Mouse (Mus musculus): ENCODE results near the gene Atoh8. TPM values are rescaled to one million over a fixed set of nuclear protein-coding genes. Genes with fewer than 3 reads are reported as not detected.
A peak's percentile ranks its signal among the peaks of the same experiment; 100 is the strongest.

Gene Atoh8
- polyA plus RNA-seq, 1 experiment from 2014 or later = 9.8 TPM

DNA sequence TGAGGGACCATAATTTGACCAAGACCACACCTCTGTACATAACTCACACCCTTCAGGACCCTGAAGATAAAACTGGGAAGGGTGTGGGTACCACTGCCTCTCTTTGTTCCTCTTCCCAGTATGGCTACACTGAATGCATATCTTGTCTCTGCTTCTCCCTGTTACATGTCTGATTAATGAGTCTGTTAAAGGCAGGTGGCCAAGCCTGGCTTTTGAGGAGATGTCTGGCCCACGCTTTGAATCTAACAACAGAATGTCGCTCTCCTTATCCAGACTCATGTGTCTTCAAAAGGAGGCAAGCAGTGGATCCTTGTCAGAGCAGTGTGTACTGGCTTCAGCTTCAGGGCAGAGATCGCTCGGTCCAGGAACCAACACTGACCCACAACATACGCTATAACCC is 50.8 kb downstream of the Atoh8 start:
- H3K9me3 ChIP-seq = no peaks in the 10 kb centered on the region
- no peak overlapping the region for H3K4me2 ChIP-seq

DNA sequence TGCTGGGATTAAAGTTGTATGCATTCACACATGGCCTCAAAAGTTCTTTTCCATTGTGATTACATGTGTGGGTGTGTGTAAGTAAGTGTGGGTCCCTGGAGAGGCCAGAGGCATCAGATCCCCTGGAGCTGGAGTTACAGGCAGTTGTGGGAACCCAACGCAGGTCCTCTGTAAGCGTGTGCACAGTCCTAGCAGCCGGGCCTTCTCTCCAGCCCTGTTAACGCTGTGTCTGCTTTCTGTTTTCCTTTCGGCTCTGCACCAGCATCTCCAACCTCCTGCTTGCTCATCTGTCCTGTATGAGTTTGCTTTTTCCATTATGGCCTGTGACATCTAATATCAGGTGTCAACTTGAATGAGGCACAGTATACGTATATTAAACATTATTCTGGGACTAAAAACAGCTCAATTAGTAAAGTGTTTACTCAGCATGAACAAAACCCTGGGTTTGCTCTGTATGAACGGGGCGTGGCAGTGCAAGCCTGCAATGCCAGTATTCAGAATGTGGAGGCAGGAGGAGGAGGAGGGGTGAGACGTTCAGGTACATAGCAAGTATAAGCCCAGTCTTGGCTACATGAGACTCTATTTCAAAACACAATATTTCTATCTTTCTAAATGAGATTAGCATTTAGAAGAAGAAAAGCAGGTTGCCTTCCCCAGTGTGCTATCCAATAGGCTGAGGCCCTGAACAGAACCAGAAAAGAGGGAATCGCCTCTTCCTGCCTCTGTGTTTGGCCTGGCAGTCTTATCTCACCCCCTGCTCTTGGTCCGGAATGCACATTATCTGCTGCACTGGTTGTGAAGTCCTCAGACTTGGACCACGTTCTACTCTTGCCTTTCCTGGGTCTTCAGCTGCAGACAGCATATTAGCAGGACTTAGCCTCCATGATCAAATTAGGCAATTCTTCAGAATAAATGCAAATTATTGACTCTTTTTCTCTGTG is 55.5 kb downstream of the Atoh8 start:
- peak; percentile 75 for ATAC-seq (ENCODE audit: insufficient read depth, low FRiP score, low read depth)

More for the DNA sequence above, 50.8 kb downstream of the Atoh8 start:
- Histone ChIP-seq H3K27ac (no peak overlapping the region), H3K9ac (no peak overlapping the region), H3K4me1 (peaks cover 15% of the 10 kb centered on the region), H3K4me3 (replicated peaks) (no peak overlapping the region), H3K27me3 (replicated peaks) (no peaks in the 10 kb centered on the region; the same call in 1 of the 2 replicates), H3K36me3 (no peaks in the 10 kb centered on the region)
- ATAC-seq (ENCODE audit: insufficient read depth, low FRiP score, low read depth) = no peak
- WGBS = 80% methylated on average over 5 of the region's 5 CpGs

DNA sequence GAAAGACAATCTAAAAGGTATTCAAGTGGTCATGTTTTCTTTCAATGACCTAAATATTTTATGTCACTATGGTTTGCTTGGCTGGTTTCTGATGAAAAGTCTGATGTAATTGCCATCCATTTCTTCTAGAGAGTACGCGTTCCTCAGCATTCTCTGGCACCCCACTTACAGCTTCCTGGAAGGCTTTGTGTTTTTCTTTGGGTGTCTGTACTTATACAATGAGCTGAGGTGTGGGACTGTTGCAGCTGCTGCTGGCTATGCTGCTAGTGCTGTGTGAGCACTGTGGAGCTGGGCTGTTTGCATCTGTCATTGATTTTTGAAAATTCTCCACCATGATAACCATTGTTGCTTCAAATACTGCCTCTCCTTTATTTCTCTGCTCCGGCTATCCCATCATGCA is 56.4 kb downstream of the Atoh8 start:
- H3K27ac ChIP-seq = no peak overlapping the region
- H3K4me1 ChIP-seq = peaks cover 12% of the 10 kb centered on the region; the same call in 1 of the 2 replicates
- no peak overlapping the region for H3K4me3 ChIP-seq (replicated peaks)
- H3K9ac ChIP-seq = no peak overlapping the region
- no peaks in the 10 kb centered on the region for H3K27me3 ChIP-seq (replicated peaks)
- H3K36me3 ChIP-seq = no peaks in the 10 kb centered on the region
- no peak overlapping the region for H3K4me2 ChIP-seq
- H3K9me3 ChIP-seq = no peaks in the 10 kb centered on the region
- 76% methylated on average over 3 of the region's 3 CpGs for WGBS
- no peak for ATAC-seq (ENCODE audit: insufficient read depth, low FRiP score, low read depth)

More for the DNA sequence above, 55.5 kb downstream of the Atoh8 start:
- no peak overlapping the region for H3K27ac ChIP-seq
- H3K27me3 ChIP-seq (replicated peaks) = no peaks in the 10 kb centered on the region
- H3K4me3 ChIP-seq (replicated peaks) = no peak overlapping the region
- H3K4me1 ChIP-seq = peaks cover 12% of the 10 kb centered on the region; the same call in 1 of the 2 replicates
- no peaks in the 10 kb centered on the region for H3K36me3 ChIP-seq
- no peaks in the 10 kb centered on the region for H3K9me3 ChIP-seq
- no peak overlapping the region for H3K9ac ChIP-seq
- 58% methylated on average over 12 of the region's 12 CpGs for WGBS
- H3K4me2 ChIP-seq = no peak overlapping the region

DNA sequence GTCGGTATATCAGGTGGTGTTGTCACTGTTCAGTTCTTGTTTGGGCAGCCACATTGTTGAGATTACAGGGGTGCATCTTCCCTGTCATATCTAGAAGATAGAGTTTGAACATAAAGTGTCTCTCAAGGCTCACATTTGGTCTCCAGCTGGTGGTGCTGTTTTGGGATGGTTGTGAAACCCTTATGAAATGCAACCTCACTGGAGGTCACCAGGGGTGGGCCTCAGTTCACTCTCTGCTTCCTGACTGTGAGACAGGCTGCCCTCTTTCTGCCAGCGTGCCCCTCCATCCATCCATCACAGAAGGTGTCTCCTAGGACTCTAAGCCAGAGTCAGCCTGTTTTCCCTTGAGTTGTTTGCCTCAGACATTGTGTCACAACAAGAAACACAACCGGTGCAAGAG is 58.0 kb downstream of the Atoh8 start:
- H3K9me3 ChIP-seq = no peaks in the 10 kb centered on the region
- no peak overlapping the region for H3K4me2 ChIP-seq
- H3K4me3 ChIP-seq (replicated peaks) = no peak overlapping the region
- H3K27ac ChIP-seq = no peak overlapping the region
- ATAC-seq (ENCODE audit: insufficient read depth, low FRiP score, low read depth) = no peak
- H3K4me1 ChIP-seq = peaks cover 12% of the 10 kb centered on the region; the same call in 1 of the 2 replicates
- H3K36me3 ChIP-seq = no peaks in the 10 kb centered on the region
- no peaks in the 10 kb centered on the region for H3K27me3 ChIP-seq (replicated peaks)
- 69% methylated on average over 3 of the region's 3 CpGs for WGBS
- no peak overlapping the region for H3K9ac ChIP-seq

DNA sequence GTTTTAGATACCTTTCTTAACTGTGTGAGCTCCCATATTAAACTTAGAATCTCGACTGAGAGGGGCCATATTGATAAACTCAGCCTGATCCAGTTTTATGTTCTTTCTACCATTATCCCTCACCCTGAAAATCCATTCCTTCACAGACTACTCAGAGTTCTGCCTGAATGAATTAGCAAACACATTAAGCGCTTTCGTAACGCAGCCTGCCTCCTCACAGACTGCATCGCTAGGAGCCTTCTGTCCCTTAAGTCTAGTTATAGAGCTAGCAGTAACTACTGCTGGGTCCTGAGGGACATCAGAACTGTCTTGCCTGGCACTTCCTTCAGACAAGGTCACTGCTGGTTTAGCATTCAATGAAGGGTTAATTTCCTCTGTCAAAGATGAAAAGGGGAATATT is 59.4 kb downstream of the Atoh8 start:
- Histone ChIP-seq H3K4me1 (peaks cover 12% of the 10 kb centered on the region; the same call in 1 of the 2 replicates), H3K4me2 (no peak overlapping the region), H3K27ac (no peak overlapping the region), H3K9me3 (no peaks in the 10 kb centered on the region), H3K27me3 (replicated peaks) (no peaks in the 10 kb centered on the region), H3K4me3 (replicated peaks) (no peak overlapping the region), H3K36me3 (no peaks in the 10 kb centered on the region), H3K9ac (no peak overlapping the region)
- ATAC-seq (ENCODE audit: insufficient read depth, low FRiP score, low read depth) = no peak
- 81% methylated on average over 5 of the region's 5 CpGs for WGBS

DNA sequence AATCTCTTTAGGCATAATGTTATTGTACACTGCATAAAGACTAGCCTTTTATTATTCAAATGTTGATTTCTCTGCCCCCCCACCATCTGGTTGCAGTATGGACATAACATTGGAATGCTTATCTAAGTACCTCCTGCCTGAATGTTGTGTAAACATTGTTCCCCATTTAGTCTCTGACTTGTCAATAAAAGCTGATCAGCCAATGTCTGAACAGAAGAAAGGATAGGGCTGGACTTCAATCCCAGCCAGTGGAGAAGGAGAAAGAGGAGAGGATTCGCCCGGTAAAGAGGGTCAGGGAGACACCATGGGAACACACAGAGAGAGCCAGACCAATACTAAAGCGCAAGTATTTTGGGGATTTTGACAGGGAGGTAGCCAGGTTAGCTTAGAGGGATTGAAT is 60.0 kb downstream of the Atoh8 start:
- 39% methylated on average over 3 of the region's 3 CpGs for WGBS
- peak; percentile 51; the same call in 1 of the 2 replicates for ATAC-seq (ENCODE audit: insufficient read depth, low FRiP score, low read depth)
- Histone ChIP-seq H3K4me1 (peaks cover 12% of the 10 kb centered on the region; the same call in 1 of the 2 replicates), H3K36me3 (no peaks in the 10 kb centered on the region), H3K9me3 (no peaks in the 10 kb centered on the region), H3K4me3 (replicated peaks) (no peak overlapping the region), H3K27me3 (replicated peaks) (no peaks in the 10 kb centered on the region), H3K9ac (no peak overlapping the region), H3K4me2 (no peak overlapping the region), H3K27ac (no peak overlapping the region)

DNA sequence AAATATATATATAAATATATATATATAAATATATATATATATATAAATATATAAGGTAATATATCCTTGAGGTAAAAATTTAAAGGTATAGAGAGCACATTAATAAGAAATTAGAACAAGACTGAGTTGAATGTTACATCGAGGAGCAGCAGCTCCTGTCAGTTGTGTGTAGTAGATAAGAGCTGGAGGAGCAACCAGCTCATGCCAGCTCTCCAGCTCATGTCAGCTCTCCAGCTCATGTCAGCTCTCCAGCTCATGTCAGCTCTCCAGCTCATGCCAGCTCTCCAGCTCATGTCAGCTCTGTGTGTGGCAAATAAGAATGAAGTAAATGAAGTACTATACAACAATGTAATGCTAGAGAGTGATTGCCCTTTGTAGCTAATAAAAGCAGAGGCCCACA is 62.0 kb downstream of the Atoh8 start:
- H3K4me1 ChIP-seq = no peaks in the 10 kb centered on the region
- no peak for ATAC-seq (ENCODE audit: insufficient read depth, low FRiP score, low read depth)
- H3K36me3 ChIP-seq = no peaks in the 10 kb centered on the region
- H3K27ac ChIP-seq = no peak overlapping the region
- no peak overlapping the region for H3K9ac ChIP-seq
- H3K4me2 ChIP-seq = no peak overlapping the region
- WGBS = 78% methylated on average over 1 of the region's 1 CpGs
- H3K9me3 ChIP-seq = no peaks in the 10 kb centered on the region
- no peaks in the 10 kb centered on the region for H3K27me3 ChIP-seq (replicated peaks)
- H3K4me3 ChIP-seq (replicated peaks) = no peak overlapping the region

DNA sequence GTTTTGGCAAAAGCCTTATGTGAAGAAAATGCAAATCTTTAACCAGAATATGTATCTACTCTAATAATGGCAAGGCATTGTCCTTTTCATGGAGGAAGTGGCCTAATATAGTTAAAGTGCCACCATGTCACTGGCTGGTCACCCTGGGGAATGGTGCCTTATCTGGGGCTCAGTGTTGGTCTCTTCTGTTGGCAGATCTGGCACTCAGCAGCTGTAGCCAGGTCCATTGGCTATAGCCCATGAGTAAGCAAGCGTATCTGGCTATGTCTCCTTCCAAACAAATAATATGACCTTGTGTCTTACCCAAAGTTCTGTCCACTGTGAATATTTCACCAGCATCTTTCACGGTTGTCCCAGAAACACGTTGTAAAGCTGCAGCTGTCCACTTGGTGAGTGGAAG is 64.0 kb downstream of the Atoh8 start:
- Histone ChIP-seq H3K4me2 (no peak overlapping the region), H3K27me3 (replicated peaks) (no peaks in the 10 kb centered on the region), H3K36me3 (no peaks in the 10 kb centered on the region), H3K4me3 (replicated peaks) (no peak overlapping the region), H3K9me3 (no peaks in the 10 kb centered on the region), H3K9ac (no peak overlapping the region), H3K4me1 (no peaks in the 10 kb centered on the region), H3K27ac (no peak overlapping the region)
- WGBS = 84% methylated on average over 3 of the region's 3 CpGs
- ATAC-seq (ENCODE audit: insufficient read depth, low FRiP score, low read depth) = no peak

DNA sequence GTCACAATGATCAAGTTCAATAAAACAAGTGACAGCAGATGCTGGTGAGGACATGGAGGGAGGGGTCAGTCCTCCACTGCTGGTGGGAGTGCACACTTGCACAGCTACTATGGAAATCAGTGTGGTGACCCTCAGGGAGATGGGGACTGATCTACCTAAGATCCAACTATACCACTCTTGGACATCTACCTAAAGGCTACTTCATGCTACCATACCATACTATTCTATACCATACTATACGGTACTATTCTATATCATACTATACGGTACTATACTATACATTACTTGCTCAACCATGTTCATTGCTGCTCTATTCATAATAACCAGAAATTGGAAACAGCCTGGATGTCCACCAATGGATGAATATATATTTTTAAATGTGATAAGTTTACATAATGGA is 69.5 kb downstream of the Atoh8 start:
- Histone ChIP-seq H3K9ac (no peak overlapping the region), H3K9me3 (no peaks in the 10 kb centered on the region), H3K4me1 (peaks cover 8% of the 10 kb centered on the region; the same call in 1 of the 2 replicates), H3K27ac (no peak overlapping the region), H3K4me2 (no peak overlapping the region), H3K27me3 (replicated peaks) (no peaks in the 10 kb centered on the region), H3K36me3 (no peaks in the 10 kb centered on the region), H3K4me3 (replicated peaks) (no peak overlapping the region)
- 40% methylated on average over 2 of the region's 2 CpGs for WGBS
- ATAC-seq (ENCODE audit: insufficient read depth, low FRiP score, low read depth) = no peak

DNA sequence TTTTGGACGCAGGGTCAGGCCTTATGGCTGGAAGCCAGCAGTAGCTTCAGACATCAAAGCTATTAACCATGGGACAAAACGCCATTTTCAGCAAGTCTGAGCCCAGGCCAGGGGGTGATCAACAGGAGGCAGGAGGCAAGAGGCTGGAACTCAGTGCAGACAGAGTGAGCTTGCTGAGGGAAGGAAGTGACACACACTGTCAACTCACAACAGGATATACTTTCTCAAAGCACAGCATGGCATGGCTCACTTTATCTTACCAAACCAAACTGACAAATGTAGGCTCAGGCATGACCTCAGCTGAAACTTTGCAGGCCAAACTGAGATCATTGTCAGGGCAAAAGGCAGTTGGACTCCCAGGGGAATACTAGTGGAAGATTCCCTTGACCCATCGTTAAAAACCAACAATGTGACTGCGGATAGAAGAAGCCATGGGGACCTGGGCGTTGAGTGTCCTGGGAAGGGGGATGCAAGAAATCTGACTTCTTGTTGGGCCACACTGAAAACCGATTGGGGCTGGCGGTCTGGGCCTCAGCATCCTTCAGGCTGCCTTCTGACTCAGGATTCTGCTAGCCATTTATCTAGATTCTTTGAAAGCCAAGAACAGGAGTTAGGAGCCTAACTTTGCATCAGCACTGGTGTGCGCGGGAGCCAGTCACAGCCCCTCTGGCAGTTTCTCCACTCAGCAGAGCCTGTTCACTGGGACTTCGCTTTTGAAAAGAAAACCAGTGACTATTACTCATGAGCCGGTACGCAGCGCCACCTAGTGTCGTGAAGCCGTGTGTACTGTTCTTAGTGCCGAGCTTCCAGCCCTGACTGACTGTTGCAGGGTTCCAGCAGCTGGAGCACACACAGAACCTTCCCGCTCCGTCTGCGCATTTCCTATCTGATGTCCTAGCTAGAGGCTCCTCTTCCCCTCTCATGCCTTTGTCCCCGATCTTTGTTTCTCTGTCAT is 70.8 kb downstream of the Atoh8 start:
- Histone ChIP-seq H3K9ac (no peak overlapping the region), H3K36me3 (no peaks in the 10 kb centered on the region), H3K4me2 (peak overlapping the region; percentile 19; the same call in 1 of the 2 replicates), H3K4me1 (peaks cover 8% of the 10 kb centered on the region; the same call in 1 of the 2 replicates), H3K9me3 (no peaks in the 10 kb centered on the region), H3K27me3 (replicated peaks) (no peaks in the 10 kb centered on the region), H3K27ac (no peak overlapping the region), H3K4me3 (replicated peaks) (no peak overlapping the region)
- 20% methylated on average over 20 of the region's 20 CpGs for WGBS
- peak; percentile 76; the same call in 1 of the 2 replicates for ATAC-seq (ENCODE audit: insufficient read depth, low FRiP score, low read depth)

DNA sequence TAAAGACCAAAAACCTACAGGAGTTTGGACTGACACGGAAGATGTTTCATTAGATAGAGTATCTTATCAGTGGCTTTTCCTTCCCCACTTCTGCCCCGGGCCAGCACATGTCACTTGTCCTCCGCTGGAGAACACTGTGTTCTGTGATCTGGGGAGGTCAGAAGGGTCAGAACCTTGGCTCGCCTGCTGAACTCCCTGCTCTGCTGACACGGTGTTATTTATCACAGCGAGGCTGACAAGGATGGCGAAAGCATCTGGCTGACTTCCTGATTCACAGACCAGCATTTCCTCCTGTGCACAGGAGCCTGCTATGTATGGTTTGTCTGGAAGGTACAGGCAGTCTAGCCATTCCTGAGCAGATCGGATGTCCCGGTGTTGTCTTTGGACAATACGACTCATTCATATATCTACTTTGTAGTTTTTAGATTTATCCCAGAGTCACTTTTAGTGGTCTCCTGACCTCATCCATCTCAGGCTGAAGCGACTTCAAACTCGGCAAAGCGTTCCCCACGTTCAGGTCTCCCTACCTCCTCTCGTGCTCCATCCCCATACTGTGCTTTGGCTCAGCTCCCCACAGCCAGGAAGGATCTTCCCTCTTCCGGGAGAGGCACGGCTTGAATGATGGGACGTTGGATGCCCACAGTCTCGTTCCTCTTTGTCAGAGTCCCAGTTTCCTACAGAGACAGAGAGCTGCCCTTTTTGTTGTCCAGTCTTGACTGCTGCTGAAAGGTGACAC is 73.1 kb downstream of the Atoh8 start:
- peak overlapping the region; percentile 1; the same call in 1 of the 2 replicates for H3K4me2 ChIP-seq
- no peaks in the 10 kb centered on the region for H3K9me3 ChIP-seq
- no peak overlapping the region for H3K9ac ChIP-seq
- peak; percentile 25; the same call in 1 of the 2 replicates for ATAC-seq (ENCODE audit: insufficient read depth, low FRiP score, low read depth)
- H3K4me3 ChIP-seq (replicated peaks) = no peak overlapping the region
- H3K4me1 ChIP-seq = peaks cover 8% of the 10 kb centered on the region; the same call in 1 of the 2 replicates
- H3K27me3 ChIP-seq (replicated peaks) = no peaks in the 10 kb centered on the region
- WGBS = 15% methylated on average over 19 of the region's 19 CpGs
- no peaks in the 10 kb centered on the region for H3K36me3 ChIP-seq
- no peak overlapping the region; the same call in 1 of the 2 replicates for H3K27ac ChIP-seq

Data from stomach, embryonic 15.5 days (tissue).